Mouse (Mus musculus): ENCODE measurements around the gene Wwox. TPM values are rescaled to one million over a fixed set of nuclear protein-coding genes. Genes with fewer than 3 reads are reported as not detected.

The Wwox gene
- polyA plus RNA-seq, 1 experiment from 2014 or later, result 10.9 TPM

DNA sequence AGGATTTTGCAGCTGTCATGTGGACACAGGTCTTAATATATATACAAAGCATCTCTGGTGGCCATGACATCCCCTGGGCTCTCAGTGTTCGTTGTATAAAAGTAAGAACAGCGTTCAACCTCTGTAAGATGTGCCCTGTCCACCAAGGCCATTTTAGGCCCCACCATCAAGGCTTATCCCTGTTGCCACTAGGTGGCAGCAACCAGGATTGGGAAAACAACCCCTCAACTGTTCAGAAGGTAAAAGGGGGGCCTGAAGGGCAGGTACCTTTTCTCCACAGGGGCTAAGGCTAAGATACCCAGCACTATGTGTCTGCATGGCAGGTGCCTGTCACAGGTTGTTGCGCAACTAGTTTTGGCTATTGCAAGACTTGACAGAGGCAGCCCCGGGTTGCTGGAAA, 656.1 kb downstream of the Wwox start:
- Histone ChIP-seq H3K4me2 (ENCODE audit: low read depth, low read length) (no peak overlapping the region), H3K27me3 (replicated peaks; ENCODE audit: control insufficient read depth, insufficient read depth, low read length) (no peaks in the 10 kb centered on the region), H3K4me3 (ENCODE audit: low read length) (no peak overlapping the region), H3K36me3 (ENCODE audit: control insufficient read depth, insufficient read depth, low read length) (no peaks in the 10 kb centered on the region), H3K9ac (ENCODE audit: low read depth, low read length) (no peak overlapping the region), H3K9me3 (ENCODE audit: control insufficient read depth, low read length) (no peaks in the 10 kb centered on the region), H3K27ac (ENCODE audit: low read length) (no peak overlapping the region), H3K4me1 (ENCODE audit: control insufficient read depth, insufficient read depth, low read length) (no peaks in the 10 kb centered on the region)
- WGBS, result 86% methylated on average over 4 of the region's 4 CpGs
- no peak for ATAC-seq

GRCm38 (mm10) chr8:115097988-115098562, 658.6 kb downstream of the Wwox start:
- H3K9ac ChIP-seq (ENCODE audit: low read depth, low read length), result no peak overlapping the region
- H3K27me3 ChIP-seq (replicated peaks; ENCODE audit: control insufficient read depth, insufficient read depth, low read length), result no peaks in the 10 kb centered on the region
- no peak overlapping the region for H3K4me2 ChIP-seq (ENCODE audit: low read depth, low read length)
- no peaks in the 10 kb centered on the region for H3K9me3 ChIP-seq (ENCODE audit: control insufficient read depth, low read length)
- no peak for ATAC-seq
- 63% methylated on average over 9 of the region's 9 CpGs for WGBS
- no peak overlapping the region for H3K27ac ChIP-seq (ENCODE audit: low read length)
- no peaks in the 10 kb centered on the region for H3K4me1 ChIP-seq (ENCODE audit: control insufficient read depth, insufficient read depth, low read length)
- no peak overlapping the region for H3K4me3 ChIP-seq (ENCODE audit: low read length)
- H3K36me3 ChIP-seq (ENCODE audit: control insufficient read depth, insufficient read depth, low read length), result no peaks in the 10 kb centered on the region

- Histone ChIP-seq H3K4me2 (ENCODE audit: low read depth, low read length) (no peak overlapping the region), H3K27ac (ENCODE audit: low read length) (no peak overlapping the region), H3K9me3 (ENCODE audit: control insufficient read depth, low read length) (no peaks in the 10 kb centered on the region), H3K4me3 (ENCODE audit: low read length) (no peak overlapping the region), H3K4me1 (ENCODE audit: control insufficient read depth, insufficient read depth, low read length) (no peaks in the 10 kb centered on the region), H3K9ac (ENCODE audit: low read depth, low read length) (no peak overlapping the region), H3K27me3 (replicated peaks; ENCODE audit: control insufficient read depth, insufficient read depth, low read length) (no peaks in the 10 kb centered on the region), H3K36me3 (ENCODE audit: control insufficient read depth, insufficient read depth, low read length) (no peaks in the 10 kb centered on the region)
- ATAC-seq, result no peak
- 71% methylated on average over 3 of the region's 3 CpGs for WGBS
These were observed 669.9 kb downstream of the Wwox start for GRCm38 (mm10) chr8:115109309-115109708.

- no peak for ATAC-seq
- Histone ChIP-seq H3K4me1 (ENCODE audit: control insufficient read depth, insufficient read depth, low read length) (no peaks in the 10 kb centered on the region), H3K9ac (ENCODE audit: low read depth, low read length) (no peak overlapping the region), H3K27ac (ENCODE audit: low read length) (no peak overlapping the region), H3K27me3 (replicated peaks; ENCODE audit: control insufficient read depth, insufficient read depth, low read length) (no peaks in the 10 kb centered on the region), H3K9me3 (ENCODE audit: control insufficient read depth, low read length) (no peaks in the 10 kb centered on the region), H3K4me3 (ENCODE audit: low read length) (no peak overlapping the region), H3K4me2 (ENCODE audit: low read depth, low read length) (no peak overlapping the region), H3K36me3 (ENCODE audit: control insufficient read depth, insufficient read depth, low read length) (no peaks in the 10 kb centered on the region)
- 81% methylated on average over 9 of the region's 9 CpGs for WGBS
These were observed 671.0 kb downstream of the Wwox start for GRCm38 (mm10) chr8:115110423-115110822.

DNA sequence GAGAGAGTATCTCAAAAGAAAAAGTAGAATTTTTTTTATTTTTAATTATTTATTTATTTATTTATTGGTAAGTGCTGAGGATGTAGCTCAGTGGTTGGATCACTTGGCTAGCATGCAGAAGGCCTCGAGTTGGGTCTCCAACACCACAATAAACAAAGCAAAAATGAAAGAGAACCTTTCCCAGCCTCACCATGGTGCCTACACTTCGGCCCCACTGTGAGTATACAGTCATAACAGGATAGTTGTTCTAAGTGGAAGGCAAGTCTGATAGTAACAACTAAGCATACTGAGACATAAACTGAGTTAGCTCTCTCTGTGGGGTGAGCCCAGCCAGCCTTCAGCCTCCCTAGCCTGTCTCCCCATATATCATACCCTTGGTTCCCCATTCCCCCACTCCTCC, 672.6 kb downstream of the Wwox start:
- ATAC-seq, result no peak
- no peak overlapping the region for H3K4me2 ChIP-seq (ENCODE audit: low read depth, low read length)
- H3K36me3 ChIP-seq (ENCODE audit: control insufficient read depth, insufficient read depth, low read length), result no peaks in the 10 kb centered on the region
- no peaks in the 10 kb centered on the region for H3K4me1 ChIP-seq (ENCODE audit: control insufficient read depth, insufficient read depth, low read length)
- WGBS, result 88% methylated on average over 2 of the region's 2 CpGs
- no peaks in the 10 kb centered on the region for H3K9me3 ChIP-seq (ENCODE audit: control insufficient read depth, low read length)
- no peak overlapping the region for H3K4me3 ChIP-seq (ENCODE audit: low read length)
- no peak overlapping the region for H3K9ac ChIP-seq (ENCODE audit: low read depth, low read length)
- no peak overlapping the region for H3K27ac ChIP-seq (ENCODE audit: low read length)
- H3K27me3 ChIP-seq (replicated peaks; ENCODE audit: control insufficient read depth, insufficient read depth, low read length), result no peaks in the 10 kb centered on the region

DNA sequence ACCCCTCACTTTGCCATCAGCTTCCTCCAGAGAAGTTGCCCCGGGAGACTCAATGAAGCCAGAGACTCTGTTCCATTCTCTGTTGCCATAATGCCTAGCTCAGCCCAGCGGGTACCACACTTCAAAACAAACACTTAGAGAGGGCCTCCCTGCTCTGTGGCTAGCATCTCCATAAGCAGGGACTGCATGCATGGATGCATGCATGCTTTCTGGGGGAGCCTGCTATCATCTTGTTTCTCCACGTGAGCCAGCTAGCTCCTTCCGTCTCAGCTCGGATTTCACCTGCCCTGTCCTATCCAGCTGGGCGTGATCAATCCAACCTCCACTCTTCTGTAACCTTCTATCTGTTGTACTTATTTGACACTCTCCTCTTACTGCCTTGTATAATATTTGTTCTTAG, 675.0 kb downstream of the Wwox start:
- no peak overlapping the region for H3K4me3 ChIP-seq (ENCODE audit: low read length)
- H3K27me3 ChIP-seq (replicated peaks; ENCODE audit: control insufficient read depth, insufficient read depth, low read length), result no peaks in the 10 kb centered on the region
- no peaks in the 10 kb centered on the region for H3K4me1 ChIP-seq (ENCODE audit: control insufficient read depth, insufficient read depth, low read length)
- H3K4me2 ChIP-seq (ENCODE audit: low read depth, low read length), result no peak overlapping the region
- H3K9ac ChIP-seq (ENCODE audit: low read depth, low read length), result no peak overlapping the region
- H3K9me3 ChIP-seq (ENCODE audit: control insufficient read depth, low read length), result no peaks in the 10 kb centered on the region
- 49% methylated on average over 6 of the region's 6 CpGs for WGBS
- H3K36me3 ChIP-seq (ENCODE audit: control insufficient read depth, insufficient read depth, low read length), result no peaks in the 10 kb centered on the region
- ATAC-seq, result no peak
- no peak overlapping the region for H3K27ac ChIP-seq (ENCODE audit: low read length)

GRCm38 (mm10) chr8:115126081-115126480, 686.6 kb downstream of the Wwox start:
- H3K4me2 ChIP-seq (ENCODE audit: low read depth, low read length), result no peak overlapping the region
- H3K9me3 ChIP-seq (ENCODE audit: control insufficient read depth, low read length), result no peaks in the 10 kb centered on the region
- WGBS, result 77% methylated on average over 7 of the region's 7 CpGs
- H3K27ac ChIP-seq (ENCODE audit: low read length), result no peak overlapping the region
- H3K9ac ChIP-seq (ENCODE audit: low read depth, low read length), result no peak overlapping the region
- no peak for ATAC-seq
- no peak overlapping the region for H3K4me3 ChIP-seq (ENCODE audit: low read length)
- no peaks in the 10 kb centered on the region for H3K36me3 ChIP-seq (ENCODE audit: control insufficient read depth, insufficient read depth, low read length)
- no peaks in the 10 kb centered on the region for H3K4me1 ChIP-seq (ENCODE audit: control insufficient read depth, insufficient read depth, low read length)
- no peaks in the 10 kb centered on the region for H3K27me3 ChIP-seq (replicated peaks; ENCODE audit: control insufficient read depth, insufficient read depth, low read length)

DNA sequence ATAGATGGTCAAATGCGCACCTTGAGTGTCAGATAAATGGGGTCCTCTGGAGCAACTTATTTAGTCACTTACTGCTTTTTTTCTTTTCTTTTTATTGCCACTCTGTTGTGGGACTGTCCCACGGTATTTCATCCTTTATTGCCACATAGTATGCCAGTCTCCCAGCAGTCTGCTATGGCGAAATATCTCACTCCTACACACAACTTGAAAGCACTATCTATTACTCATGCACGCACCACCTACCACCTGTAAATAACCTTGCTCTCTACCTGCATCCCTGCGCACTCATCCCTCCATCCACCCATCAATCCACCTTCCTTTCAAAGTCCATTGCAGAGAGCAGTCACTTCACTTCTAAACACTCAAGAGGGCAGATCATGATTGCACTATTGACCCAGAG, 687.2 kb downstream of the Wwox start:
- H3K4me1 ChIP-seq (ENCODE audit: control insufficient read depth, insufficient read depth, low read length), result no peaks in the 10 kb centered on the region
- H3K36me3 ChIP-seq (ENCODE audit: control insufficient read depth, insufficient read depth, low read length), result no peaks in the 10 kb centered on the region
- ATAC-seq, result no peak
- no peak overlapping the region for H3K9ac ChIP-seq (ENCODE audit: low read depth, low read length)
- no peaks in the 10 kb centered on the region for H3K9me3 ChIP-seq (ENCODE audit: control insufficient read depth, low read length)
- WGBS, result 93% methylated on average over 5 of the region's 5 CpGs
- no peak overlapping the region for H3K4me3 ChIP-seq (ENCODE audit: low read length)
- no peak overlapping the region for H3K4me2 ChIP-seq (ENCODE audit: low read depth, low read length)
- no peak overlapping the region for H3K27ac ChIP-seq (ENCODE audit: low read length)
- no peaks in the 10 kb centered on the region for H3K27me3 ChIP-seq (replicated peaks; ENCODE audit: control insufficient read depth, insufficient read depth, low read length)

- Histone ChIP-seq H3K36me3 (ENCODE audit: control insufficient read depth, insufficient read depth, low read length) (no peaks in the 10 kb centered on the region), H3K27me3 (replicated peaks; ENCODE audit: control insufficient read depth, insufficient read depth, low read length) (no peaks in the 10 kb centered on the region), H3K27ac (ENCODE audit: low read length) (no peak overlapping the region), H3K9me3 (ENCODE audit: control insufficient read depth, low read length) (no peaks in the 10 kb centered on the region), H3K4me1 (ENCODE audit: control insufficient read depth, insufficient read depth, low read length) (no peaks in the 10 kb centered on the region), H3K4me2 (ENCODE audit: low read depth, low read length) (no peak overlapping the region), H3K9ac (ENCODE audit: low read depth, low read length) (no peak overlapping the region), H3K4me3 (ENCODE audit: low read length) (no peak overlapping the region)
- WGBS, result 96% methylated on average over 4 of the region's 4 CpGs
- no peak for ATAC-seq
These were observed 689.9 kb downstream of the Wwox start for GRCm38 (mm10) chr8:115129307-115129706.

DNA sequence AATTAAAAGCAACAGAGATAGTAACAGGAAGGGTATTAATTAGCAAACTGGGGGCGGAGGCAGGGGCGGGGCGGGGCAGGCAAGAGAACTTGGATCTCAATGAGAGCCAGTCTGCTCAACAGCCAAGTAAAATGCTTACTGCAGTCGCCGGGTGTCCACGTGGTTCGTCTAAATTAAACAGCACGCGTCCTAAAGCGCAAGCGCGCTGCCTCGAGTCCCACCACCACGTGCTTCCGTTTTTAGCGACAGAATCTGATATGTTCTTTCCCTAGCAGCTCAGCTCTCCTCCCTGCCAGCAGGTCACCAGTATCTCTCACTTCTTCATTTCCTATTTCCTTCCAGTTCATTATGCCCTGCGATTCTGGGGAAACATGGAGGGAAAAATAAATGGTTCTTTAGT, 693.7 kb downstream of the Wwox start:
- H3K4me2 ChIP-seq (ENCODE audit: low read depth, low read length), result no peak overlapping the region
- WGBS, result 73% methylated on average over 17 of the region's 17 CpGs

More for the DNA sequence above, 693.7 kb downstream of the Wwox start:
- Histone ChIP-seq H3K4me3 (ENCODE audit: low read length) (no peak overlapping the region), H3K9me3 (ENCODE audit: control insufficient read depth, low read length) (no peaks in the 10 kb centered on the region), H3K4me1 (ENCODE audit: control insufficient read depth, insufficient read depth, low read length) (no peaks in the 10 kb centered on the region), H3K36me3 (ENCODE audit: control insufficient read depth, insufficient read depth, low read length) (no peaks in the 10 kb centered on the region), H3K9ac (ENCODE audit: low read depth, low read length) (no peak overlapping the region), H3K27me3 (replicated peaks; ENCODE audit: control insufficient read depth, insufficient read depth, low read length) (no peaks in the 10 kb centered on the region), H3K27ac (ENCODE audit: low read length) (no peak overlapping the region)
- no peak for ATAC-seq

All from intestine, embryonic 16.5 days (tissue).